Mouse (Mus musculus): ENCODE measurements around the gene Zfp384. TPM values are rescaled to one million over a fixed set of nuclear protein-coding genes. Genes with fewer than 3 reads are reported as not detected.

The Zfp384 gene
- total RNA-seq, 2 experiments from 2014 or later, result 56.0 to 56.1 TPM

GRCm38 (mm10) chr6:125081394-125081793, 72.4 kb downstream of the Zfp384 start:
- DNase-seq (ENCODE audit: low spot score in 2 of 2), result no peak

GRCm38 (mm10) chr6:125081797-125082560, 73.0 kb downstream of the Zfp384 start:
- DNase-seq (ENCODE audit: low spot score in 2 of 2), result peak; percentile 78 to 83

- no peak for DNase-seq (ENCODE audit: low spot score in 2 of 2)
Measured at GRCm38 (mm10) chr6:125082801-125083386, 73.9 kb downstream of the Zfp384 start.

GRCm38 (mm10) chr6:125084424-125084823, 75.5 kb downstream of the Zfp384 start:
- DNase-seq (ENCODE audit: low spot score in 2 of 2), result no peak

Other genes with a start within 250 kb of the Zfp384 start
- gene Eno2, start 239.5 kb upstream of the Zfp384 start, total RNA-seq (2021), result 10 to 100 TPM; 19.8 to 37.7 TPM
- under 1 TPM in 1 of 2 experiments, not detected in 1; 0.90 TPM for gene Lrrc23, start 229.4 kb upstream of the Zfp384 start, total RNA-seq (2021)
- gene Spsb2, start 200.5 kb upstream of the Zfp384 start, total RNA-seq (2021), result 10 to 100 TPM; 17.3 to 18.9 TPM
- 100 to 1,000 TPM; 383 to 517 TPM for gene Tpi1, start 194.8 kb upstream of the Zfp384 start, total RNA-seq (2021)
- gene Usp5, start 179.7 kb upstream of the Zfp384 start, total RNA-seq (2021), result 100 to 1,000 TPM; 107 to 128 TPM
- gene Cdca3, start 179.6 kb upstream of the Zfp384 start, total RNA-seq (2021), result 1 to 10 TPM in 1 of 2 experiments, under 1 TPM in 1; 0.77 to 2.7 TPM
- gene Gnb3, start 168.9 kb upstream of the Zfp384 start, total RNA-seq (2021), result 1 to 10 TPM; 9.2 to 9.6 TPM
- 10 to 100 TPM; 24.1 to 24.4 TPM for gene P3h3, start 151.4 kb upstream of the Zfp384 start, total RNA-seq (2021)
- gene Gpr162, start 145.2 kb upstream of the Zfp384 start, total RNA-seq (2021), result 1 to 10 TPM in 1 of 2 experiments, under 1 TPM in 1; 0.76 to 1.8 TPM
- gene Cd4, start 120.9 kb upstream of the Zfp384 start, total RNA-seq (2021), result 1 to 10 TPM in 1 of 2 experiments, under 1 TPM in 1; 0.36 to 1.8 TPM
- 1 to 10 TPM; 1.4 to 2.6 TPM for gene Lag3, start 97.4 kb upstream of the Zfp384 start, total RNA-seq (2021)
- 100 to 1,000 TPM; 770 to 874 TPM for gene Ptms, start 89.0 kb upstream of the Zfp384 start, total RNA-seq (2021)
- gene Mlf2, start 77.8 kb upstream of the Zfp384 start, total RNA-seq (2021), result 100 to 1,000 TPM; 298 to 321 TPM
- 100 to 1,000 TPM; 112 to 141 TPM for gene Cops7a, start 43.6 kb upstream of the Zfp384 start, total RNA-seq (2021)
- gene Pianp, start 12.5 kb upstream of the Zfp384 start, total RNA-seq (2021), result 1 to 10 TPM; 1.6 to 3.0 TPM
- 10 to 100 TPM; 45.3 to 53.4 TPM for gene Ing4, start 30.6 kb downstream of the Zfp384 start, total RNA-seq (2021)
- 1 to 10 TPM; 7.8 to 9.6 TPM for gene Acrbp, start 40.5 kb downstream of the Zfp384 start, total RNA-seq (2021)
- under 1 TPM; 0.40 to 0.93 TPM for gene Lpar5, start 58.8 kb downstream of the Zfp384 start, total RNA-seq (2021)
- 100 to 1,000 TPM; 150 to 190 TPM for gene Chd4, start 86.8 kb downstream of the Zfp384 start, total RNA-seq (2021)
- gene Nop2, start 122.8 kb downstream of the Zfp384 start, total RNA-seq (2021), result 10 to 100 TPM; 51.6 to 61.3 TPM
- 10 to 100 TPM; 19.4 to 20.4 TPM for gene Iffo1, start 136.1 kb downstream of the Zfp384 start, total RNA-seq (2021)
- 1,000 to 10,000 TPM; 2,223 to 4,104 TPM for gene Gapdh, start 157.3 kb downstream of the Zfp384 start, total RNA-seq (2021)
- 10 to 100 TPM; 15.3 to 17.1 TPM for gene Ncapd2, start 182.6 kb downstream of the Zfp384 start, total RNA-seq (2021)
- 100 to 1,000 TPM; 161 to 206 TPM for gene Mrpl51, start 182.7 kb downstream of the Zfp384 start, total RNA-seq (2021)
- 10 to 100 TPM; 33.5 to 39.1 TPM for gene Vamp1, start 206.4 kb downstream of the Zfp384 start, total RNA-seq (2021)
- 10 to 100 TPM; 10.9 to 19.5 TPM for gene Tapbpl, start 222.7 kb downstream of the Zfp384 start, total RNA-seq (2021)
- under 1 TPM; 0.38 to 0.46 TPM for gene Cd27, start 227.9 kb downstream of the Zfp384 start, total RNA-seq (2021)